Mouse (Mus musculus) cerebral cortex, adult 2 months (tissue): ENCODE data around the gene Adam3.

Experiments used
- WGBS: fragments of 180-500 bp; shearing (Covaris S2); methylation state at CpG from one replicate; pipeline ENCODE4 v1.1.7; 2018; 5-methylcytosine and 5-hydroxymethylcytosine counted together

Gene Adam3

DNA sequence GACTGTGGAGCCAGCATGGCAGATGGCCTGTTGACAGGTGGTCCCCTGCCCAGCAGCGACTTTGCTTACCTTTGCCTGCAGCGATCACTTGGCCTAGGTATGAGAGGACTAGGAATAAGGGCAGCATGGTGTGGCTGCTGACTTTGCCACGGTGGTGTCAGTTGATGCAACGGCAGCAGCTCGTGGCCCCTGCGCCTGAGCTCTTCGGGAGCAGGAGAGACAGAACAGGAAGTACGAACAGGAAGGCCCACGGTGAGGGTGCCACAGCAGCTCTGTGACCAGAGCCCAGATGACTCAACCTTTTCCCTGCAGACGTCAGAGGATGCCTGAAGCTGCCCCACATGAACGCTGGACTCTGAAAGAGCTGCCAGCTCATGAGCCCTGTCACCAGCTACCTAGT is at the start of gene Adam3:
Adam3 (minus strand) TSS at position 223 of the 400 bp plus-strand sequence.
- WGBS = 67% methylated on average over 11 of the region's 11 CpGs

DNA sequence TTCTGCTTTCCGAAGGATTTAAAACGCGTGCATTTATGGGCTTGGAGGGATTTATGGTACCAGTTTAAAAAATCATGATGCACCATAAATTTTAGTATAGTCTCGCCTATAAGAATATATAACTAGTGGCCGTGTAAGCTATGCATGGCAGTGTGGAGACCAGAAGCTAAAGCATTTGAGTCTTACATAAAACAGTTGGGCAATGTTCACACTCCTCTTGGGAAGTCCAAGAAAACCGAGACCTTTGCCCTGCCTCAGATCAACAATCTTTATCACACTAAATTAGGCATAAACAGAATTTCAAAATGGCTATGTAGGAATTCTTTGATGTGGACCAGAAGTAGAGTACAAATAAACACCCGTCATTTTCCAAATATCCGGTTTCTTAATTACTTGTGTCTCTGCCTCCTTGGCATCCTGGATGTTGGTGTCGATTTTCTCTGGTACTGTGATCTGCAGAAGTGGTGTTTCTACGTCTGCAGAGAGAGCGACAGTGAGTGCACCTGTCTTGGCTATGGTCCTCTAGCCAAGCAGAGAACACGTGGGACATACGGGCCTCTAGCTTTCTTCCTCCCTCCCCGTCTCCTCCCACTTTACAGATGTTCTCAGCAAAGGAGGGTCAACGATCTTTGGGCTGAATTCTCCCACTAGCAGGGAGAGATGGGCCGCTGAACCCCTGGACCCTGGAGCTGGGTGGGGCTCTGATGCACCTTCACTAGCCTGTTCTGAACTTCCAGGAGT is 596 bp downstream of the Adam3 start:
- whole genome bisulfite sequencing = 74% methylated on average over 16 of the region's 16 CpGs
